8 mouse cellular contexts compared by ENCODE assay signal in the genomic region with DNA sequence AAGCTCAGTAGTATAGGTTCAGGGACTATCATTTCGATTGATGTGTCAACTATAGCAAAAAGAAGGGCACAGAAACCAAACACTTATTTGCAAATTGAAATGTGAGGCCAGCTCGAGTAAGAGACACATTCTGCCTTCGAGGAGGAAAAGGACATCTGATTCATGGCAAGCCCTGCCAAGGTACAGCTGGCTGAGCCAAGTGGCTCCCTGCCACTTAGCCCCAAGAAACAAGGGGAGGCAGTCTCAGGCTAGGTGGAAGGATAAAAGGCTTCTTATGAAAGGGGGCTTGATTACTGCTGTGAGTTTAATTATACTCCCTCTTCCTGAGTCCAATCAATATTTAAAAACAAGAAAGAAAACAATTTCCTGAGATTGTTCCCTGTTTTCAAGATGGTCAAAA.
DNase-seq lines count a peak whose midpoint lies in the region; ATAC-seq lines count a peak whose summit lies in the region.

No protein-coding gene starts in this region.

- DNase-seq in frontal cortex, postnatal 25 days (ENCODE audit: low spot score in 2 of 2), result no peak
- DNase-seq in 3134 (ENCODE audit: extremely low read depth, insufficient read length, low spot score), result peak; percentile 2
- peak; percentile 20 for DNase-seq in cerebellum, adult 9-10 months
- DNase-seq in heart, postnatal 4 days, result peak; percentile 35
- peak; percentile 78 for DNase-seq in lung, postnatal 10 days
- no peak for DNase-seq in natural killer cell, adult 2 months (ENCODE audit: low spot score in 2 of 2)

- peak; percentile 72 for ATAC-seq in frontal cortex, adult (ENCODE audit: low TSS enrichment)
- no peak for ATAC-seq in inflammation-experienced regulatory T-cells, adult 6 months

Comparison
In these comparisons a context has a peak if more than half of its experiments do, and no peak if none do; other contexts are left out.
1. DNase-seq: peak in 3134 (single experiment), cerebellum, adult 9-10 months (single experiment), heart, postnatal 4 days (single experiment) and lung, postnatal 10 days (single experiment); none in frontal cortex, postnatal 25 days (0 of 2) and natural killer cell, adult 2 months (0 of 2).